Mouse (Mus musculus): Measurements from ENCODE around the gene Olfr789. TPM values are rescaled to one million over a fixed set of nuclear protein-coding genes. Genes with fewer than 3 reads are reported as not detected.

Gene Olfr789
- polyA plus RNA-seq (2015; fragmentation: Nextera tagmentation; extraction: Ambion mirVana): 0.05 TPM in 1 of 2 replicates, not detected in the other

DNA sequence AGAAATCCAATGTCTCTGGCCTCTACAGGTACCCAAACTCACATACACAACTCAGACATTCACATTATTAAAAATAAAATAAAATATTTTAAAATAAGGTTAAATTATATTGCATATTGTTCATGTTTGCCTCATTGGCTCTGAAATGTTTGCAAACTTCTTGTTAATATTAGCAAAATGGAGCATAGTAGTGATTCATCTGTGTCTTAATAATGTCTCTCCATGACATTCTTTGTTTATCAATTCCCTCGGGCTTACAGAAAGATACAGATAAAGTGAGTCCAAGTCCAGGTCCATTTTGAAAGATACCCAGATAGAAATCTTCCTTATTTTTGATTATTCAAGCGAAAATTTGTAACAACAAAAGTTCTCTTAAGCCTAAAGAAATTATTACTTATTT is at the start of gene Olfr789:
Gene Olfr789 (plus strand): TSS at position 301 of the 400 bp plus-strand sequence.
- Histone ChIP-seq H3K4me1 (no peaks in the 10 kb centered on the region), H3K9ac (no peak within 1 kb of the TSS), H3K27ac (replicated peaks) (no peak within 1 kb of the TSS), H3K4me2 (replicated peaks) (no peak within 1 kb of the TSS), H3K27me3 (no peaks in the 10 kb centered on the region), H3K36me3 (no peaks in the 10 kb centered on the region), H3K9me3 (replicated peaks) (no peaks in the 10 kb centered on the region), H3K4me3 (replicated peaks) (no peak within 1 kb of the TSS)
- 51% methylated on average over 2 of the region's 2 CpGs for WGBS
- ATAC-seq (ENCODE audit: insufficient number of reproducible peaks, low FRiP score, low TSS enrichment, low read depth): no peak

DNA sequence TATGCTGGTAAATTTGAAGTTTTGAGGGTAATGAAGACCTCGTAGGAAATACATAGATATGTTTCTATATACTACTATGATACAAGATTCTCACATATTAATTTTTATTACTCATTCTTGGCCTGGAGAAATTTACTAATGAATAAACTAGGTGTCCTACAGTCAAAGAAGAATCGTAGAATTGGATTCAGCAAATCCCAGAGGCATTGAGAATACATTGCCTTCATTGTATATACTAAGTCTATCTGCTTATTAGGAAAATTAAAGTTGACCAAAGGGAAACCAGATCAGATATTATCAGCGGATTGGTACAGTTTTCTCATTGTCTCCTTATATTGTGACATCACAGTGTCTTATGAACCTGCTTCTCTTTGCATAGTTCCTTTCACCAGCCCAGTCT is 23.0 kb upstream of the Olfr789 start, which contains the start of gene Olfr787:
Gene Olfr787 (plus strand): TSS at position 301 of the 400 bp plus-strand sequence.
- H3K9ac ChIP-seq: no peak within 1 kb of the TSS
- H3K4me3 ChIP-seq (replicated peaks): no peak within 1 kb of the TSS
- no peak within 1 kb of the TSS for H3K4me2 ChIP-seq (replicated peaks)
- WGBS: 76% methylated on average over 3 of the region's 3 CpGs
- no peak for ATAC-seq (ENCODE audit: insufficient number of reproducible peaks, low FRiP score, low TSS enrichment, low read depth)
- no peaks in the 10 kb centered on the region for H3K4me1 ChIP-seq
- H3K27me3 ChIP-seq: no peaks in the 10 kb centered on the region
- no peak within 1 kb of the TSS for H3K27ac ChIP-seq (replicated peaks)
- H3K9me3 ChIP-seq (replicated peaks): no peaks in the 10 kb centered on the region
- no peaks in the 10 kb centered on the region for H3K36me3 ChIP-seq

DNA sequence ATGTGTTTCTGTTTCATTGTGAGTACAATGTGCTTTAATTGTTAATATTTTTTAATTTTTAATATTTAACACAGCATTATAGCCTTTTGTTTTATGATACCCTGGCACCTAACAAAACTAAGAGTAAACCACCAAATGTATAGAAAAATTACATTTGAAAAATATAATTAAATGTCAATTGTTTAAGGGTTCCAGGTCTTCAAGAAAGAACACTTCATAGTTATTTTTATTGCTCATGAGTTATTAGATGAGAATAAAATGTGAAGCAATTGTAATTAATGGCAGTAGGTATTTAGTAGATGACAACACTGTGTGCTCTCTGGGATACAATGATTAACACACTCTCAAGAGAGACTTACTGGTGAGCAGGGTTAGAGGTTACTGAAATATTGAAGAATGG is 13.9 kb upstream of the Olfr789 start, which contains the start of gene Olfr788:
Gene Olfr788 (plus strand): TSS at position 301 of the 400 bp plus-strand sequence.
- Histone ChIP-seq H3K9ac (no peak within 1 kb of the TSS), H3K4me3 (replicated peaks) (no peak within 1 kb of the TSS), H3K36me3 (no peaks in the 10 kb centered on the region), H3K4me1 (no peaks in the 10 kb centered on the region), H3K27me3 (no peaks in the 10 kb centered on the region), H3K4me2 (replicated peaks) (no peak within 1 kb of the TSS), H3K27ac (replicated peaks) (no peak within 1 kb of the TSS), H3K9me3 (replicated peaks) (no peaks in the 10 kb centered on the region)
- no peak for ATAC-seq (ENCODE audit: insufficient number of reproducible peaks, low FRiP score, low TSS enrichment, low read depth)

DNA sequence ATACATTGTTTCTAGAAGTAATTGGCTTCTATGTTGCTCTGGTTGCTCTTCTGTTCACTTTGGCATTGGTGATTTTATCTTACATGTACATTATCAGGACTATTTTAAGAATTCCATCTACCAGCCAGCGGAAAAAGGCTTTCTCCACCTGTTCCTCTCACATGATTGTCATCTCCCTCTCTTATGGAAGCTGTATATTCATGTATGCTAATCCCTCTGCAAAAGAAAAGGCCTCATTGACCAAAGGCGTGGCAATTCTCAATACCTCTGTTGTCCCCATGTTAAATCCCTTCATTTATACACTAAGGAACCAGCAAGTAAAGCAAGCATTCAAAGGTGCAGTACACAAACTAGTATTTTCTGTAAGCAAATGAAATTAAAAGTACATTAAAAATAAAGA is 11.3 kb upstream of the Olfr789 start:
- no peak for ATAC-seq (ENCODE audit: insufficient number of reproducible peaks, low FRiP score, low TSS enrichment, low read depth)

DNA sequence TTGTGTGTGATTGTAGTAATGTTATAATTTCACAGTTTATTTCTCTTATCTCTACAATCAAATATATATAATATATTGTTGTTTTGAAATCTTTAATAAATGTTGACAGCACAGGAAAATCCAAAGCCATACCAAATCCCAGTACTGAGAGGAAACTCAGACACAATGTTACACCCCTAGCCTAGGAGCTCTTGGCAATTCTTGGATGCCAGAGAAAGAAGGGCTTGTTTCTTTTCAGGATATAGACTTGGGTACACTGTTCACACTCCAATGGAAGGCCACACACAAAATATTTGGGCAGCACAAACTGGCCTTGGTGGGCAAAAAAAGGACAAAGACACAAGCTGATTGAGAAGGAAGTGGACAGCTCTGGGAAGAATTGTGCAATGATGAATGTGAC is 10.8 kb upstream of the Olfr789 start:
- ATAC-seq (ENCODE audit: insufficient number of reproducible peaks, low FRiP score, low TSS enrichment, low read depth): no peak
- H3K9ac ChIP-seq: no peak overlapping the region
- no peak overlapping the region for H3K27ac ChIP-seq (replicated peaks)
- no peaks in the 10 kb centered on the region for H3K9me3 ChIP-seq (replicated peaks)
- no peaks in the 10 kb centered on the region for H3K4me1 ChIP-seq
- no peaks in the 10 kb centered on the region for H3K27me3 ChIP-seq
- H3K4me2 ChIP-seq (replicated peaks): no peak overlapping the region
- no peaks in the 10 kb centered on the region for H3K36me3 ChIP-seq
- H3K4me3 ChIP-seq (replicated peaks): no peak overlapping the region

More for the DNA sequence above, 11.3 kb upstream of the Olfr789 start:
- Histone ChIP-seq H3K9me3 (replicated peaks) (no peaks in the 10 kb centered on the region), H3K4me1 (no peaks in the 10 kb centered on the region), H3K4me3 (replicated peaks) (no peak overlapping the region), H3K27ac (replicated peaks) (no peak overlapping the region), H3K27me3 (no peaks in the 10 kb centered on the region), H3K9ac (no peak overlapping the region), H3K36me3 (no peaks in the 10 kb centered on the region), H3K4me2 (replicated peaks) (no peak overlapping the region)
- 67% methylated on average over 2 of the region's 2 CpGs for WGBS

DNA sequence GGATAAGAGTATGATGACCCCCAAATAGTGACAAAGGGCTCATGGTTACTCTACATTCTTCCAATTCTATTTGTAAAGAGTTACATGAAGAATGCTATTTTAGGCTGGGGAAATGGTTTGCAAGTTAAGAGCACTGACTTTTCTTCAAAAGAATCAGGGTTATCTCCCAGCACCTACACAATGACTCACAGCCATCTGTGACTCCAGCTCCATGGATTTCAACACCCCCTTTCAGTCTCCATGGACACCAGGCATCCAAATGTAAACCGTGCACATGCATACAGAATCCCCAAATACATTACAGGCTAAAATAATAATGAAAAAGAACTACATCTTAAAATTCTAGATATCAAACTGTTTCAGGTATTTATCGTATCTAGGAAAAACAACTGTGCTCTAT is 5.5 kb downstream of the Olfr789 start:
- H3K4me2 ChIP-seq (replicated peaks): no peak overlapping the region
- H3K27me3 ChIP-seq: no peaks in the 10 kb centered on the region
- no peaks in the 10 kb centered on the region for H3K36me3 ChIP-seq
- H3K9me3 ChIP-seq (replicated peaks): no peaks in the 10 kb centered on the region
- ATAC-seq (ENCODE audit: insufficient number of reproducible peaks, low FRiP score, low TSS enrichment, low read depth): no peak
- 69% methylated on average over 2 of the region's 2 CpGs for WGBS
- no peak overlapping the region for H3K27ac ChIP-seq (replicated peaks)
- H3K4me1 ChIP-seq: no peaks in the 10 kb centered on the region
- H3K4me3 ChIP-seq (replicated peaks): no peak overlapping the region
- no peak overlapping the region for H3K9ac ChIP-seq

DNA sequence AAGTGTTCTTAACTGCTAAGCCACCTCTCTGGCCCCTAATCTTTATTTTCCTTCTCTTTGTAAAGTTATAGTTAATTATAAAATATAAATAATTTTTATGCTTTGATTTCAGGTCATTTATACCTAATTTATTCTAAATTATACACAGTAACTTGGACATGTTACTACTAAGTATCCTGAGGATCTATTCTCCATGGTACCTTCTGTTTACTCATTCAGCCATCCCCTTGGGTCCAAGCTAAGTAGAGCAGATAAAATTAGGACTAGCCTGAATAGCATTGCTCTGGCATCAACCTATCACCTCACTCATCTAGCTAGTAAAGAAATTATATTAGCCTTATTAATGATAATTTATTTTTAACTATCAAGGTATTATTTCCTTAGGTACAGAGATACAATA is 13.6 kb downstream of the Olfr789 start, which contains the start of gene Olfr790:
Gene Olfr790 (plus strand): TSS at position 301 of the 400 bp plus-strand sequence.
- H3K9ac ChIP-seq: no peak within 1 kb of the TSS
- H3K4me2 ChIP-seq (replicated peaks): no peak within 1 kb of the TSS
- no peaks in the 10 kb centered on the region for H3K4me1 ChIP-seq
- no peaks in the 10 kb centered on the region for H3K27me3 ChIP-seq
- H3K36me3 ChIP-seq: no peaks in the 10 kb centered on the region
- no peak within 1 kb of the TSS for H3K4me3 ChIP-seq (replicated peaks)
- no peak within 1 kb of the TSS for H3K27ac ChIP-seq (replicated peaks)
- no peaks in the 10 kb centered on the region for H3K9me3 ChIP-seq (replicated peaks)
- ATAC-seq (ENCODE audit: insufficient number of reproducible peaks, low FRiP score, low TSS enrichment, low read depth): no peak

DNA sequence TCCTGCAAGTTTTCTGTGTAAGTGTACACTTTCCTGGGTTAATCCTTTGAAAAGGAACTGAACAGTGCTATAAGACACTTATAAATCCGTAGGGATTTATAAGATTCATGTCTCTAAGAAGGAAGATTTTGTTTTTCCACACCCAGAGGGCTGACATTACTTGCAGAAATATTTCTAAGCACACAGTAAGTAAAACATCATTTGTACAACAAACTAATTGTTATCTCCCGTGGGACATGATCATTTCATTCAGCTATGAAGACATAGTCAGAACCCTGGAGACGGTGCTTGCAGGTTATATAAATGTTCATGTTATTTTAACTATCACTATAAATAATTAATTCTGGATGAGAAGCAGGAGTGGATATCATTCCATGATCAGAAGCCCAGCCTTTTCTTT is 36.9 kb downstream of the Olfr789 start, which contains the start of gene Olfr791:
Gene Olfr791 (plus strand): TSS at position 301 of the 400 bp plus-strand sequence.
- no peak for ATAC-seq (ENCODE audit: insufficient number of reproducible peaks, low FRiP score, low TSS enrichment, low read depth)
- no peaks in the 10 kb centered on the region for H3K27me3 ChIP-seq
- 65% methylated on average over 3 of the region's 3 CpGs for WGBS

DNA sequence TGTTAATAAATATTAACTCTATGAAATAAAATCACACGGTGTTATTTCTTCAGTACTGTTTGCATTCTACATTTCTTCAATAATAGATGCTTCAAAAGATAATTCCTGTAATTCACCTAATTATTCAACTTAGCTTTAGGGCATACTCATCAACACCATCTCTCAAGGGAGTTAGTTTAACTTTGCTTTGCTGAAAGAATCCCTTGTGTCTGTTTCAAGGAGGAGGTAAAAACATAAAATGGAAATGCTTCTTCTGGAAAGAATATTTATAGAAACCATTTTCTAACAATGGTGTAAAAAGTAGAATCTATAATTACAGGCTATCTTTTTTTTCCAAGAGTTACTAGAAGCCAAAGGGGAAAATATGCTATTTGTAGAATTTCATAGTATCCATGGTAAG is 54.3 kb downstream of the Olfr789 start, which contains the start of gene Olfr792:
Gene Olfr792 (plus strand): TSS at position 301 of the 400 bp plus-strand sequence.
- Histone ChIP-seq H3K4me3 (replicated peaks) (no peak within 1 kb of the TSS), H3K36me3 (no peaks in the 10 kb centered on the region), H3K9me3 (replicated peaks) (0 out of 2 replicates have a peak, but pooled peaks cover under 1% of the 10 kb centered on the region), H3K9ac (no peak within 1 kb of the TSS), H3K4me1 (no peaks in the 10 kb centered on the region), H3K4me2 (replicated peaks) (no peak within 1 kb of the TSS), H3K27ac (replicated peaks) (no peak within 1 kb of the TSS), H3K27me3 (no peaks in the 10 kb centered on the region)
- ATAC-seq (ENCODE audit: insufficient number of reproducible peaks, low FRiP score, low TSS enrichment, low read depth): no peak
- WGBS: 47% methylated on average over 1 of the region's 1 CpGs

More for the DNA sequence above, 36.9 kb downstream of the Olfr789 start, which contains the start of gene Olfr791:
- Histone ChIP-seq H3K27ac (replicated peaks) (no peak within 1 kb of the TSS), H3K4me2 (replicated peaks) (no peak within 1 kb of the TSS), H3K36me3 (no peaks in the 10 kb centered on the region), H3K4me3 (replicated peaks) (no peak within 1 kb of the TSS), H3K4me1 (no peaks in the 10 kb centered on the region), H3K9me3 (replicated peaks) (0 out of 2 replicates have a peak, but pooled peaks cover under 1% of the 10 kb centered on the region), H3K9ac (no peak within 1 kb of the TSS)

Other genes starting within 250 kb of the Olfr789 start
- not detected in 2 replicates for gene Olfr774, start 248.5 kb upstream of the Olfr789 start, polyA plus RNA-seq (2015; fragmentation: Nextera tagmentation; extraction: Ambion mirVana)
- not detected in 2 replicates for gene Olfr775, start 236.3 kb upstream of the Olfr789 start, polyA plus RNA-seq (2015; fragmentation: Nextera tagmentation; extraction: Ambion mirVana)
- gene Olfr776, start 225.6 kb upstream of the Olfr789 start, polyA plus RNA-seq (2015; fragmentation: Nextera tagmentation; extraction: Ambion mirVana): not detected in 2 replicates
- not detected in 2 replicates for gene Olfr777, start 213.3 kb upstream of the Olfr789 start, polyA plus RNA-seq (2015; fragmentation: Nextera tagmentation; extraction: Ambion mirVana)
- gene Olfr780, start 166.6 kb upstream of the Olfr789 start, polyA plus RNA-seq (2015; fragmentation: Nextera tagmentation; extraction: Ambion mirVana): not detected in 2 replicates
- gene Olfr781, start 155.9 kb upstream of the Olfr789 start, polyA plus RNA-seq (2015; fragmentation: Nextera tagmentation; extraction: Ambion mirVana): 0.17 TPM in 1 of 2 replicates, not detected in the other
- 0.19 TPM in 1 of 2 replicates, not detected in the other for gene Olfr782, start 135.9 kb upstream of the Olfr789 start, polyA plus RNA-seq (2015; fragmentation: Nextera tagmentation; extraction: Ambion mirVana)
- gene Olfr784, start 100.7 kb upstream of the Olfr789 start, polyA plus RNA-seq (2015; fragmentation: Nextera tagmentation; extraction: Ambion mirVana): 0.07 TPM in 1 of 2 replicates, not detected in the other
- not detected in 2 replicates for gene Olfr785, start 79.3 kb upstream of the Olfr789 start, polyA plus RNA-seq (2015; fragmentation: Nextera tagmentation; extraction: Ambion mirVana)
- gene Olfr786, start 57.4 kb upstream of the Olfr789 start, polyA plus RNA-seq (2015; fragmentation: Nextera tagmentation; extraction: Ambion mirVana): 0.17 TPM in 1 of 2 replicates, not detected in the other
- gene Olfr787, start 22.9 kb upstream of the Olfr789 start, polyA plus RNA-seq (2015; fragmentation: Nextera tagmentation; extraction: Ambion mirVana): not detected in 2 replicates
- gene Olfr788, start 13.8 kb upstream of the Olfr789 start, polyA plus RNA-seq (2015; fragmentation: Nextera tagmentation; extraction: Ambion mirVana): not detected in 2 replicates
- not detected in 2 replicates for gene Olfr790, start 13.7 kb downstream of the Olfr789 start, polyA plus RNA-seq (2015; fragmentation: Nextera tagmentation; extraction: Ambion mirVana)
- 0.07 and 0.21 TPM in 2 replicates for gene Olfr791, start 37.0 kb downstream of the Olfr789 start, polyA plus RNA-seq (2015; fragmentation: Nextera tagmentation; extraction: Ambion mirVana)
- 0.24 TPM in 1 of 2 replicates, not detected in the other for gene Olfr792, start 54.4 kb downstream of the Olfr789 start, polyA plus RNA-seq (2015; fragmentation: Nextera tagmentation; extraction: Ambion mirVana)
- not detected in 2 replicates for gene Olfr794, start 82.9 kb downstream of the Olfr789 start, polyA plus RNA-seq (2015; fragmentation: Nextera tagmentation; extraction: Ambion mirVana)
- gene Olfr796, start 127.8 kb downstream of the Olfr789 start, polyA plus RNA-seq (2015; fragmentation: Nextera tagmentation; extraction: Ambion mirVana): not detected in 2 replicates
- gene Olfr798, start 143.2 kb downstream of the Olfr789 start, polyA plus RNA-seq (2015; fragmentation: Nextera tagmentation; extraction: Ambion mirVana): 0.04 and 0.12 TPM in 2 replicates
- gene Olfr799, start 152.7 kb downstream of the Olfr789 start, polyA plus RNA-seq (2015; fragmentation: Nextera tagmentation; extraction: Ambion mirVana): not detected in 2 replicates
- not detected in 2 replicates for gene Olfr800, start 172.9 kb downstream of the Olfr789 start, polyA plus RNA-seq (2015; fragmentation: Nextera tagmentation; extraction: Ambion mirVana)
- not detected in 2 replicates for gene Olfr801, start 189.1 kb downstream of the Olfr789 start, polyA plus RNA-seq (2015; fragmentation: Nextera tagmentation; extraction: Ambion mirVana)
- gene Olfr802, start 203.4 kb downstream of the Olfr789 start, polyA plus RNA-seq (2015; fragmentation: Nextera tagmentation; extraction: Ambion mirVana): 0.03 and 0.07 TPM in 2 replicates
- gene Olfr803, start 209.5 kb downstream of the Olfr789 start, polyA plus RNA-seq (2015; fragmentation: Nextera tagmentation; extraction: Ambion mirVana): not detected in 2 replicates
- gene Olfr804, start 218.5 kb downstream of the Olfr789 start, polyA plus RNA-seq (2015; fragmentation: Nextera tagmentation; extraction: Ambion mirVana): not detected in 2 replicates
- 0.05 TPM in 1 of 2 replicates, not detected in the other for gene Olfr805, start 244.6 kb downstream of the Olfr789 start, polyA plus RNA-seq (2015; fragmentation: Nextera tagmentation; extraction: Ambion mirVana)